Mouse (Mus musculus) lung, postnatal 36 days (tissue): ENCODE results near the gene Cox7a1.
"Not testable (repeated sequence)": the region's sequence is repeated elsewhere in the genome, so short reads cannot be mapped to it uniquely, and the experiment has no call there.

ENCODE experiments used
- DNase-seq: peaks from one replicate; pipeline ENCODE4 v3.0.0; 2022; ENCODE audit warnings: mixed read lengths

Cox7a1 gene

DNA sequence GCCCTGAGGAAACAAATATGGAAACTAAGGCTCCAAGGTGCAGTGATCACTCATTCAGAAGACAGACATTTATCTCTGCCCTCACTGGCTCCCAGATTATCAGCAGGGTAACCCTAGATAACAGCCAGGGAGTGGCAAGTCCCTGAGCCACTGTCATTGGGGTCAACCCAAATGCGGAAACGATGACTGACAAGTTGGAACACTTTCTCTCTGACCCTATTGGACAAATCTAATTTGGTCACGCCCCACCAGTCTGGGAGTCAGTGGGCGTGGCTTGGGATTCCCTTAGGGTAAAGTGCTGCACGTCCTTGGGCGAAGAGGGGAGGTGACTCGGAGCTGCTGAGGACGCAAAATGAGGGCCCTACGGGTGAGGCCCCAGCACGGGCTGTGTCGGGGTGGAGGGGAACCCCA, at the start of gene Cox7a1:
TSS of gene Cox7a1 (plus strand) at position 266 of the 411 bp plus-strand sequence.
- peak; percentile 98 for DNase-seq

GRCm38 (mm10) chr7:30136826-30137225, 47.1 kb upstream of the Cox7a1 start:
- no peak for DNase-seq

DNA sequence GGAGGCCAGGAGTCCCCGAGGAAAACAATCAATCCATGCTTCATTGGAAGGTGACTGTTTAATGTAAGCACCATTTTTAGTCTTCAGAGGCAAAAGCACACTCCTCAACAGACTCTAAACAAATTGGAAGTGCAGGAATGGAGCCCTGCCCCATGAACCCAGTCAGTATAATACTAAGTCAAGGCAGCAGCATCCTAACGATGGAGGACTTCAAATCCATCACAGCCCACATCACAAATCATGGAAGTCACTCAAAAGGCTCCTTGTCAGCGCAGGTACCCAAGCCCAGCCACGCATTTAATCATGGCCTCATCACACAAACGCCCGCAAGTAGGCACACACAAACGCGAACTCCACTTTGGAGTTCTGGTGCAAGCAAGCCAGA, 40.8 kb upstream of the Cox7a1 start:
- no peak for DNase-seq

DNA sequence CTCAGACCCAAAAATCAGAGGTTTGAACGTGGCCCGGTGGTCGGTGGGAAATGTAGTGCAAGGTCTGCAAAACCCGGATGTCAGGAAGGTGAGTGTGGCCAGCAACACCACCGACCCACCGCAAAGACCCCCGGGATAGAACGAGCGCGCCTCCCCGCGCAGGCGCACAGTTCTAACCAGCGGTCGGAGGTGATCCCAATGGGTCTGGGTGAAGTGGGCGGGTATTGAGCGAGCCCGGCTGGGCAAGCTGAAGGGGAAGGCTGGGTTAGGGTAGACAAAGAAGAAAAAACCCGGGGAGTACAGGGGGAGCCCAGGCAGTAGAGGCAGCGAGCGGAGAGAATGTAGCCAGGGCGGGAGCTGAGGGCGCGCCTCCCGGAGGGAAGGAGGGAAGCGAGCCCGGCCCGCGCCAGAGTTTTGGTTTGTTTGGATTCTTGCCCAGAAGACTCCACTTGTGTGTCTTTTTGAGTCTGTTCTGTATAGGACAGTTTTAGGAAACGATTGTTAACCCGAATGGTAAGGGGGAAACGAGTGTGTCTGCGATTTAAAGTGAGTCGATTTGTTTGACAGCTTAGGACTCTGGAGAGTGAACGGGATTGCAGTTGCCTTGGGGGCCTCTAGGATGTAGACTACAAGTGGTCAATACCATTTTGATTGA, 40.3 kb upstream of the Cox7a1 start:
- DNase-seq: peak; percentile 35

DNA sequence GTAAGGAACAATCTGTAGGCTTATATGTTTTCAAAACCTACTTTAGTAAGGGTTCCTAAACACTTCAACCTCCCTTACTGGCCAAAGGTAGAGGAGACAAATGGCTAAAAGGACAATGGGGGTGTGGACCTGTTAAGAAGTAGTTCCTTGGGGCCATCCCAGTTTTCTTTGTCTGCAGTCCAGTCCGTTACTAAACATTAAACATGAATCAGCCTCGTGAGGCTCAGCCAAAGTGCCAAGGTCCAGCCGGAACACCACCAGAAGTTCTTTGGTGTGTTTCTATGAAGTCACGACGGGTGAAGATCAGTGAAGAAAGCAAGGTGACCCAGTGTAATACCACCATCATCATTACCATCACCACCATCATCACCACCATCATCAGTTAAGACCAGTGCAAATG, 36.9 kb upstream of the Cox7a1 start:
- DNase-seq: no peak

- DNase-seq: no peak
Measured at GRCm38 (mm10) chr7:30154040-30154439, 29.9 kb upstream of the Cox7a1 start.

DNA sequence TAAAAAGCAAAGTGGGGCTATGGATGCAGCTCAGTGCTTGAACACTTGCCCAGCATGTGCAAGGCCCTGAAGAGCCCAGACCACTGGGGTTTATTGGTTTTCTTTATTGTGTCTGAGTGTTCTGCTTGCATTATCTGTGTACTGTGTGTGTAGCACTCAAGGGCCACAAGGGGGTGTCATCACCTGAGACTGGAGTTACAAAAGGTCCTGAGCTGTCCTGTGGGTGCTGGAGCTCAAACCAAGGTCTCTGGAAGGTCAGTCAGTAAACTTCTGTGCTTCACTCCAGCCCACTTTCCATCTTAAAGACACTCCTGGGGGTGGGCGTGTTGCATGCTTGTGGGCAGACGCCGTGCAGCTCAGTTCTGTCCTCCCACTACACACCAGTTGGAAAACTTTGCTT, 28.4 kb upstream of the Cox7a1 start:
- no peak for DNase-seq

DNA sequence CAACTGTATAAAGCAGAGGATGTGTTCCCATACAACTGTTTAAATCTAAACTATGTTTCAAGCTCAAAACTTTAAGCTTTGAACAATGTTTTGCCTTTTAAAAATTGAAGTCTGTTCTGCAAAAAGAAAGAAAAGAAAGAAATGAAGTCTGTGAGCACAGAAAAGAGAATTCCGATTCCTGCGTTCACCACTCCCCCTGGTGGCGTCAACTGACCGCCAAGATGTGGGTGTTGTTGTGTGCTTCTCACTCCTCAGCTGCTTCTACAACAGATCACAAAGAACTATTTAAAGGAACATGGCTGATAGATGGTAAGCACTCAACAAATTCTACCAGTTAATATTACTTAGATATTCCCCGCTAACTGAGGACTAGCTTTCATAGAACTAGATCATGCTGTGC, 20.8 kb upstream of the Cox7a1 start:
- no peak for DNase-seq

- no peak for DNase-seq
Measured at GRCm38 (mm10) chr7:30164745-30165144, 19.2 kb upstream of the Cox7a1 start.

DNA sequence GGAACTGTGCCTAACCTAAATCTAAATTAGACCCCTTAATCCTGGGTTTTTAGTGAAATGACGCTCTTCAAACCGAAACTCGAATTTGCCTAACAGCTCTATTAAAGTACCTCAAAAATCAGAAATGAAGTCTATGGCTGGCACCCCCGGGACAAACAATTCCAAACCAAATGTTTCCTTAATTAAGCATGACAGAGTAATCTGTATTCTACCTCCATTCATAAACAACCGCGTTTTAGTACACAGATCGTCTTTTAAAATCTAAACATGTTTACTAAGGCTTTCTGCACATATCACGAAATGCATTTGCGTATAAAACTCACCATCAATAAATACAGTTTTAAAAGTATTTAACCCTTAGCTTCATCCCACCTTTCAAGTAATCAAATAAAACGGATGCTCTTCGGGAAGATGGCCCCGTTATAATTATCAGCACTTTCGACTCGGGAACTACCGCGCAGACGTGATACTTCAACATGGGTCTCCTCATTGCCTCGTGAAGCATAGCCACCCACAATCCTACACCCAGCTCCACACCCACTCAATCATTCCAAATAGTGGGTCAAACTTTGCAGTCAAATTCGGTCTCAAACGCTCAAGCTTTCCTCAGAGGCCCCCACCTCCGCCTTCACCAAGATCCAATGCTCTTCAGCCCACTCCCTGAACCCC, 14.9 kb upstream of the Cox7a1 start:
- DNase-seq: no peak

- peak; percentile 98 for DNase-seq
Measured at GRCm38 (mm10) chr7:30169583-30170282, 14.2 kb upstream of the Cox7a1 start, which contains the start of gene Zfp146. TSS of gene Zfp146 (minus strand) at chr7:30169750.

DNA sequence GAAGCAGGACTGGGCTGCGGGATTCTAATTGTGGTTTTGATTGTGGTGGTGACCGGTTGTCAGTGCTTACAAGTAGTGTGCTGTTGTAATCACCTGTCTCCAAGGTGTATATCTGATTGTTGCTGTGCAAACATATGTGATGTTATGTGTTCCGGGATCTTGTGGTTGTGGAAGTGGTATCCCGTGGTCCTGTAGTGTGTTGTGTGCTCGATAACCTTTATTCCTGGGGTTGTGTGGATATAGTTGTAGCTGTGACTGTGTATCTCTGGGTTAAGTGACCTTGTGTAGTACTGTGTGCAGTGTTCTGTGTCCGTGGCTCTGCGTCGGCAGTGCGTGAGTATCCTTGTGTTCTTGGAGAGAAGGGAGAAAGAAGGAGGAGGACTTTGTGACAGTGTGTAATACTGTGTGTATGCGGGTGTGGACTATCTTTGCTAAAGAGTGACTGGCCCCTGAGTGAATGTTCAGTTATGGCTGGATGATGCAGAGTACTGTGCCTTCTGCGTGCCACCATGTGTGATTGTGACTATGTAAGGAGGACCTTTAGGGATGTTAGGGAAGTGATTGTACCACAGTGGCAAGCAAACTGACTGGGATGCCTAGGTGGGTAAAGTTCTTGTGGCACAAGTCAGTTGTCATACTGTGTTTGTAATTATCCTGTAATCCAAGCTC, 13.5 kb upstream of the Cox7a1 start:
- DNase-seq: no peak

DNA sequence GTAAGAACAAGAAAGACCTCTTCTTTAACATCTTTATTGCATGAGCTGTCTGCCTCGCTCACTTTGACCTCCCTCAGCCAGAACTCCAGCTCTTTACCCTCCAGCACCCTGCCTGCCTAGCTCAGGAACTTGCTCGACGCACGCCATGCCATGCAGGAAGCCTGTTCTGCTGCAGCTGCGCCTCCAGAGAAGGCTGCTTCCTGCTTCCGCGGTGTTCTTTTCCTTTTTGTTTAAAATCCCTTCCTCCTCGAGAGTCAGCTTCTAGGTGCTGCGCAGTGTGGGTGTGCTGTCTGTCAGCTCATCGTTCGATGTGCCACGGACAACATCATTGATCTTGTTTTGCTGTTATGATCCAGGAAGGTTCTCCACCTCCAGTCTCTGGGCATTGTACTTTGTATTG, 7.5 kb upstream of the Cox7a1 start:
- DNase-seq: no peak

GRCm38 (mm10) chr7:30178256-30178655, 5.7 kb upstream of the Cox7a1 start:
- DNase-seq: no peak

DNA sequence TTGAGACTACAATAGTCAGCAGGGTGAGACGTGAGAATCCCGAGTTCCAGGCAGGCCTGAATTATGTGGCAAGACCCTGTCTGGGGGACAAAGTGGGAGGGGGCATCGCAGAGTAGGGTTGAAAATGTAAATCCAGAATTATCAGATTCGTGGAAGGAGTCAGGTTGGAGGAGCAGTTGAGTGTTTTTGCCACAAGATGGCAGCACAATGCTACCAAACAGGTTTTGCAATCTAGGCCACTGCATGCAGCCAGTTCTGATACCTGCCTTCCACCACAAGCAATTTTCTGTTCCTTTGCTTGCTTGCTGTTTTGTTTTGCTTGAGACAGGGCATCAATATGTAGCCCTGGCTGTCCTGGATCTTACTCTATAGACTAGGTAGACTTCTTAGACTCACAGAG, 2.6 kb upstream of the Cox7a1 start:
- DNase-seq: peak; percentile 89

- DNase-seq: not testable (repeated sequence)
Measured at GRCm38 (mm10) chr7:30181929-30182328, 2.0 kb upstream of the Cox7a1 start.

DNA sequence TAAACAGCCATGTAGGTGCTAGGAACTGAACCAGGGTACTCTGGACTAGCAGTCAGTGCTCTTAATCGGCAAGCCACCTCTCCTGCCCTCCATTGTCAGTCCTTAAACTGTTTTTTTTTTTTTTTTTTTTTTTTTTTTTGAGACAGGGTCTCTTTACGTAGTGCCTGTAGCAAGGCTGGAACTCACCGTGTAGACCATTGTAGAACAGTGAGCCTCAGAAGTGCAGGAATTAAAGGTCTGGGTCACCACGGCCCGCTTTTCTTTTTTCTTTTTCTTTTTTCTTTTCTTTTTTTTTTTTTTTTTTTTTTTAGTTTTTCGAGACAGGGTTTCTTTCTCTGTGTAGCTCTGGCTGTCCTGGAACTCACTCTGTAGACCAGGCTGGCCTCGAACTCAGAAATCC, 755 bp upstream of the Cox7a1 start:
- DNase-seq: not testable (repeated sequence)

DNA sequence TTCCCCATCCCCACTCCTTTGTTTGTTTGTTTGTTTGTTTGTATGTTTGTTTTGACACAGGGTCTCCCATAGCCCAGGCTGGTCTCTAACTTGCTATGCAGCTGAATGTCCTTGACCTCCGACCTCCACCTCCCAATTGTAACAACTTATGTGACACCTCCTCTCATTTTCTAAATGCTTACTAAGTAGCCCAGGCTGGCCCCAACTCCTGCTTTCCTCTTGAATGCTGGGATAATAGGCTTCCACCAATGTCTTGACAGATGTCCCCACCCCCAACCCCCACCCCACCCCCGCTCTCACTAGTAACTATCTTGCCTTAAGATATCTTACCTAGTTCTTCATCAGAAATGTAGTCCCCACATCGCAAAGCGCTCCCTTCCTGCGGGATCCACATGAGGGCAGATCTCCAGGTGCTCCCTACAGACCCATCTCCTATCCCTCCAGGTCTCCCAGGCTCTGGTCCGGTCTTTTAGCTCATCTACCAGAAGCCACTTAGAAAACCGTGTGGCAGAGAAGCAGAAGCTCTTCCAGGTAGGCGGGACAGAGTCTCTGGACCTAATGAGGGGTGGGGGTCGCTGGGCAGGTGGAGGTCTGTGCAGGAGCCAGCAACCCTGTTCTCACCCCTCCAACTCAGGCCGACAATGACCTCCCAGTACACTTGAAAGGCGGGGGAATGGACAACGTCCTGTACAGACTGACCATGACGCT, 851 bp downstream of the Cox7a1 start:
- no peak for DNase-seq

- DNase-seq: no peak
Measured at GRCm38 (mm10) chr7:30188344-30189115, 4.6 kb downstream of the Cox7a1 start.

GRCm38 (mm10) chr7:30189116-30189491, 5.2 kb downstream of the Cox7a1 start:
- DNase-seq: no peak

- DNase-seq: no peak
Measured at GRCm38 (mm10) chr7:30192088-30192487, 8.1 kb downstream of the Cox7a1 start.

GRCm38 (mm10) chr7:30193013-30193412, 9.1 kb downstream of the Cox7a1 start:
- DNase-seq: no peak
